Mouse (Mus musculus) CD4-positive, CD25-positive, alpha-beta regulatory T cell, adult 2 months (primary cell): ENCODE measurements at regions not wholly inside any gene's neighbourhood (a gene's known extent, or its start where the extent isn't known, plus 50 kb on each side); places are given as distances from the start of the nearest gene placed in this dataset.
A peak's percentile ranks its signal among the peaks of the same experiment; 100 is the strongest.

ENCODE experiments used
- DNase-seq: peaks from one replicate; pipeline ENCODE4 v3.0.0-alpha.2; 2012; ENCODE audit warnings: low read depth, low spot score

- no peak for DNase-seq
These were observed 60.9 kb upstream of the Foxa2 start for GRCm38 (mm10) chr2:148107607-148108115.

DNA sequence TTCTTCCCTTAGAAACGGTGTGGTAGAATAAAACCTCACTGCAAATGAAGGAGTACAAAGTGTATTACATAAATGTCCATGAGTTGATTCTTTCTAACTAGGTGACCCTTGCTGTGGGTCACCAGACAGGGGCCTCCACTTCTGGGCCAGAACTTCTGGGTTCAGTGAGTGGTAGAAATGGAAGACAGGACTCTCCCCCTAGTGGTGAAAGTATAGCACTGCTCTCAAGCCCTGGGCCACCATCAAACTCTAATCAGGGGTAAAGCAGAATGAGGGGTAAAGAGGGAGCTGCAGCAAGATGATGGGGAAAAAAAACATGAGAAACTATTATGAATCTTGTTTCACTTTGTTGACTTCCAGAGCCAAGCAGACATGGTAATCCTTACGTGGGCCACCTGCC lies 63.4 kb upstream of the Foxa2 start:
- peak; percentile 1 for DNase-seq

DNA sequence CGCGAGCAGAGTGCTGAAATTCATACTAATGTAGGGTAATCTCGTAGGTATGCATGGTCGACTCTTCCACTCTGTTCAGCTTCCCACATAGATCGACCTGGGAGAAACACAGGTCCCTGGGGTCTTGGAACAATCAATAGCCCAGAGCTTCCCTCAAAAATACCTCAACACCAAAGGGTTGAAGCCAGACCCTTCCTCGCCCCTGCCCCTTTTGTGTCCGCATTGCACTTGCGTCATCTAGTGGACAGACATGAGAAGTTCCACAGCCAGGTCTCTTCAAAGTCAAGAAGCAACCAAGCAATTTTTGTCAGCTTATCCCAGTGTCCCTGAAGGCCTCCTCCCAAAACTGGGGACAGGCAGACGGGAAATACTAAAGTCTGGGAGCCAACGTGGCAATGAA lies 65.1 kb upstream of the Foxa2 start:
- no peak for DNase-seq

DNA sequence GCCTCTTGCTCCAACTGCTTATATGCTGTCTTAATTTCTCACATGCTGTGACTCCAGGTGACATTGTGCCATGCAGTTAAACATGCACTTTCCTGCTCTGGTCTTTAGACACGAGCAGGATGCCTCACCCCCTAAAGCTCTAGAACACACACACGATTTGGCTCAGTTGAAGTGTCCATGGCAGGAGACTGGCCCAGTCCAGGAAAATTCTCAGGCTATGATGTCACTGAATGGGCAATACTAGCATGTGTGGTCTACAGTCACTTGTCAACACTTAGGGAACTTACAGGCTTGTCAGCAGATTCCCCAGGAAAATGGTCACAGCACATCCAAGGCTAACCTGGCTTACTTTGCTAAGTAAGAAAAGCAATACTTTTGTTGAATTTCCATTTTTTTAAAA lies 66.4 kb upstream of the Foxa2 start:
- no peak for DNase-seq

GRCm38 (mm10) chr2:148114600-148114999 lies 67.8 kb upstream of the Foxa2 start:
- no peak for DNase-seq

GRCm38 (mm10) chr2:148116033-148116790 lies 69.4 kb upstream of the Foxa2 start:
- DNase-seq, result no peak

- DNase-seq, result no peak
These were observed 70.7 kb upstream of the Foxa2 start for GRCm38 (mm10) chr2:148117420-148117819.

DNA sequence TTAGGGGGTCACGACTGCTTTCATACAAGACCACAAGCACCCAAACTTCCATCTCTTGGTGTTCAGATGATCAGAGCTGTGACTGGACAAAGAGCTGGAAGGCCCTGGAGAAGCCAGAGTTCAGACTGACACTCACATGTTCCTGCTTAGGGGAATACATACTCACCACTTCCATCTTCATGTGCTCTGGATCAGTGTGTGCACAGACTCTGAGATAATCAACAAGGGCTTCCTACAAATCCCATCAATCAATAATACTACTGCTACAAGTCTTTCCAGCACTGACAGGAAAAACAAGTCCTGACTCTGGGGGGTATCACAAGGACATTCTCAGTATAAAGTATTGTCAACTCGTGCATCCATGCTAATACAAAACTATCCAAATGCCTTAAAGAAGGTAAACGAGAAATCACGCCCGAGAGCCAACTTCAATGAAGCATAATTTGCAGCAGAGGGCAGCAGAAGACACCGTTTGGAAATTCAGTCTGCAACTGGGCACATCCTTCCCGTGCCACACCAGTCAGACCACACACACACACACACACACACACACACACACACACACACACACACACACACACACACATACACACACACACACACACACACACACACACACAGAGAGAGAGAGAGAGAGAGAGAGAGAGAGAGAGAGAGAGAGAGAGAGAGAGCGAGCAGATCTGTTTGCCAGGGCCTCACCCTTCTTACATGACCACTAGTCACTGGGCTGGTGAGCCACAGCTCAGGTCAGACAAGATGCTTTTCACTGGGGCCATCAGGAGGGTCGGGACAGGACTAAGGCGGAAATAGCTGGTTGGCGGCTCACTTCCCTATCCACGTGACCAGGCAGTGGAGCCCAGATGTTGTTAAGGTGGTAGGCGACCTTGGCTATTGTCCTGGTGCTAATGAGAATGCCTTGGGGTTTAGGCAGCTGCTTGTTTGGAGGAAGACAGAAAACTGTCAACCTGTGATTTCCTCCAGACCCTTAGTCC lies 75.4 kb upstream of the Foxa2 start:
- no peak for DNase-seq

DNA sequence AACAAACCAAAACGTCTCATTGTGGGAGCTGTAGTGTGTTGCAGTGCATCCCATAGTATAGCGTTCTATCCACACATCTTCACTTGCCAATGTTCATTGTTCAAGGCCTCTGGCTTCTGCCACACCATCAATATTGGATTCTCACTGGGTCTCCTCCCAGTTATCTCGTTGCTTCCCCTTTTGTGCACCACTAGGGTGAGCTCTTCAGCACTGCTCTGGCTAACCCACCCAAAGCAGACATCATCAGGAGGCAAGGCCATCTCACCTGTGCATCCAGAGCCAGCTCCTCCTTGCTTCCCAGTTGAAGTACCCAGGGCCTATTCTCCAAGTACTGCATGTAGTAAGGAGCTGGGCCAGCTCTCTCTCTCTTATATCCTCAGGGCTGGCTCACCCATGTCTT lies 77.0 kb upstream of the Foxa2 start:
- DNase-seq, result no peak

DNA sequence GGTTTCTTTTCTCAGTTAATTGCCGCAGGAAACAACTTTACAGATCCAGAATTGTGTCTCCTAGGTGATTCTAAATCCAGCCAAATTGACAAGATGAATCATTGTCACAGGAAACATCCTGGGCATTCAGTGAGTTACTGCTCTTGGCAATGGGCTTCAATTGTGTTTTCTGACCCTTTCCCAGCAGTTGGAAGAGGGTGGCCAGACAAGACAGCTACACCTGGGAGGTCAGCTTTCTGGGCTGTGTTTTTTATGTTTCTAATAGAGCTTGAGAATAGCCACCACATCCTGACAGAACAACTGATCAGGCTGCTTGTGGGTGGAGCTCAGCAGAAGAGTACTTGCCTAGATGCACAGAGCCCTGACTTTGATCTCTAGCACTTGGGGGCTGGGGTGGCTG lies 87.0 kb upstream of the Foxa2 start:
- no peak for DNase-seq

DNA sequence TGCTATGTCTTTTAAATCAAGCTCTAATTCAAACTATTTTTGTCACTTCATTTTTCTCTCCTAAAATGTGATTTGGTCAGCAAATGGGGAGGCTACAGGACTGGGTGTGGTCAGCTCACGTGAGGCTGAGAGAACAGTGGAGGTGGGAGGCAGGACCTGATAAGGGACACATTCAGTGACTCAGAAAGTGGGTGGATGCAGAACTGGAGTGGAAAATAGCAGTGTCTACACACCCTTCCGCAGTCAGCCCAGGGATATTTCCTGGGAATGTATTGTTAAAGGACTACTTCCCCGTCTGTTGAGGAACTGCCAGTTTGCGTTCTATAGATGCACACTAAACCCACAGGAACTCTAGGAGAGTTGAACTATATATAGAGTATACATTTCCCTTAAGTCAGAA lies 95.2 kb upstream of the Foxa2 start:
- no peak for DNase-seq

DNA sequence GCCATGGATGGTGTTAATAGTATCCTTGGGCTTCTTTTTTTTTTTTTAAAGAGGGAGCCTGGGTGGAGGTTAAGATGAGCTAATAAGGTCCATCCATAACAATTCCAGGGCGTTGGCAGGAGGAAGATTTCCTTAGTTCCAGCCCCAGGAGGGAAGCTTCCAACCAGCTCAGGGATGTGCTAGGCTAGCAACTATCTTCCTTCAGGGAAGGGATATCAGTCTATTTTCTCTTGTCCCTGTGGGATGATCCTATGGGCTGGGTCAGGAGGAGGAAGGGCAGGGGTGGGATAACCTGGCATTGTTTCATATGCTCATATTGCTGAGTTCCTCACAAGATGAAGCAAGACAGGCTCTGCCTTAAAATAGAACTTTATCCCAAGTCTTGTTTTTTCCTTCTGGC lies 98.0 kb upstream of the Foxa2 start:
- no peak for DNase-seq

DNA sequence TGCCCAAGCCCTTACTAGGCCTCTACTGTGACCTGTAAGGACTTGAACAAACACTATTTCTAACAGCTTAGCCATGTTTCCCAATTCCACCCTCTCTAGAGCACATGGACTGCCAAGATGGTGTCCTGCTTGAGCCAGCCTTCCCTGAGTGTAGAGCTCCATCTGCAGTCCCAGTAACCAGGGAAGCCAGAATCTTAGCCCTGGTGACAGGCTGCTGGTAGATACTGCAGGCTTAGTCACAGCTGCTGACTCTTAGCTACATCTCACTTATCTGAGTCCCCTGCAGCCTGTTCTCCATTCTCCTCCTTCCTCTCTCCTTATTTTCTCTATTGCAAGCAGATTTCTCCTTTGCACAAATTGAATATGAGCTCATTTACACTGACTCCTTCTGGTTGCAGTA lies 101.5 kb upstream of the Foxa2 start:
- no peak for DNase-seq

DNA sequence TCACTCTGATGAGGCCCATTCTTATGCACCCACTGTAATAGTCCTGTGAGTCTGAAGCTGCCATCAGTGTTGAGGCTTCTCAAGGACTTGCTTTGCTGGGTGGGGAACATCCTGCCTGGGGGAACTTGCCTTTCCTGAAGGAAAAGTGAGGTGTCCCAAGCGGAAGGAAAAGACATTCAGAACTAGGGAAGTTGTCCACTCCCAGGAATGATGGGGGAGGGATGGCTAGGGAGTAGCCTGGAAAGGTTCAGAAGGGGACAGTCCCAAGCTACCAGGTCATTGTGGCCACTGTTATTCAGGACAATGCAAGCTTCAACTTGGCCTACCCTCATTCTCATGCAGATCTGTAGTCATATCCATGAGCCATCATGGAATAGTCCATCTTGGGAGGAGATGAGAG lies 102.7 kb upstream of the Foxa2 start:
- DNase-seq, result no peak

DNA sequence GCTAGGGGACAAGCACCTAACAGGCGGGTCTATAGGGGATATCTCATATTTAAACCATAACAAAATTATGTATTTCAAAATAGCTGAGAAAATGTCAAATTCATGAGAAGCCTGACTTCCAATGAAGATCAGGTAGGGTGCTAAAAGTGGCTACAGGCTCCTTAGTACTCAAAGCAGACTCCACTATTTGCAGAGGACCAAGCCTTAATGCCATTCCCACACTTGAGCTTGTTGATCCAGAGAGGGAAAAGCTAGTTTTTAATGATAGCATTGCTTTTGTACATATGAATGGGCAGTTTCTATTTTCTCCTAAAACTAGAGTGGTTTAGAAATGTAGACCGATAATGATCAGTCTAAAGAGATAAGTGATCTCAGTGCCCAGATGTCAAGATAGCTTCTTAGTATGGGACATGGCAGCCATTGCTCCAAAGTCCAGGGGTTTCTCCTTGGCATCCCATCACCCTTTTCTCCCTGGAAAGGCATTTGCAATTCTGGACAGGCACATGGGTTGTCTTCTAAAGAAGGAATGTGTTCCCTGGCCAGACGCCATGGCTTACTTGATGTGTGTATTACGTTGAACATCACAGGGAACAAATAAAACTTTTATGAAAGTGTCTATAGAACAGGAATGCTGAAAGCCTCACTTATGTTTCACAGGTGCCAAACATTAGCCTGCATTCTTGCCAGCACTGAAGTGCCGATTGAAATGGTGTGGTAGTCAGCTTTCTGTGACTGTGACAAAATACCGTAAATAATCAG lies 106.9 kb upstream of the Foxa2 start:
- DNase-seq, result no peak

GRCm38 (mm10) chr2:148156122-148156521 lies 109.4 kb upstream of the Foxa2 start:
- DNase-seq, result no peak

DNA sequence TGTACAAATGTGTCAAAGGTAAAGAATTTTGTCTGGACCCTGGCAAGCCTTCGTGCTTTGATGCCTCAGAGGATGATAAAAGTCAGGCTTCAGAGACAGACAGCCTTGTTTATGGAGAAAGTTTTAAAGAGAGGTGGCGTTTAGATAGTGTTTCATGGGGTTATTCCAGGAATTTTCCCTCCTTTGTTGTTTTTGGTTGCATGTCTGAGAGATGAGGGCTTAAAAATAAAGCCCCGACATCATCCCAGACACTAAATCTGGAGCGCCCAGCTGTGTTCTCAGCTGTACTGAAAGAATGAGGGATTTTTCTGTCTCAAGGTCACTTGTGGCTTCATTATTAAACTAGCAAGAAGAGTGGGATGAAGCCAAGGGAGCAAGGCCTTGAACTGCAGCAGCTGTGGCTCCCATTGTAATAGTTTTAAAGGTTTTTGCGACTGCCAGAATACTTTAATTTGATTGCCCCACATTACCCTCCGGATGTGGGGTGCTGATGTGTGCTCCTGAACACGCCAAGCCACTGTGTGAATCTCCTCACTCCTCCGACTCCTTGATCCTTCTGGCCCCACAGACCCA lies 112.3 kb upstream of the Foxa2 start:
- no peak for DNase-seq

DNA sequence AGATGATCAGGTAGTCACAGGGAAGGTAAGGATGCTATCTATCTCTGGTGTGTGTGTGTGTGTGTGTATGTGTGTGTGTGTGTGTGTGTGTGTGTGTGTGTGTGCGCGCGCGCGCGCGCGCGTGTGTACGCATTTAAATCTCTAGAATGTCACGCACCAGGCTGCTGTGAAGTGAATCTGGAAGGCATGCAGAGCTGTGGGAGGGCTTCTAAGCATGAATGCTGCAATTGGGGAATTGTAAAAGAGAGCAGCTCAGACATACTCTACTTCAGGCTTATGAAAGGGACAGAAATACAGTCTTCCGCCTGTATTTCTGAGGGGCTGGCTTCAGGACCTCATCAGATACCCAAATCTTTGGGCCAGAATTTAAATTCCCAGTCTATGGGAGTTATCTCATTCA lies 114.2 kb upstream of the Foxa2 start:
- no peak for DNase-seq

GRCm38 (mm10) chr2:148161966-148162365 lies 115.2 kb upstream of the Foxa2 start:
- DNase-seq, result no peak

GRCm38 (mm10) chr2:148162562-148162961 lies 115.8 kb upstream of the Foxa2 start:
- no peak for DNase-seq

- DNase-seq, result no peak
These were observed 124.3 kb upstream of the Foxa2 start for GRCm38 (mm10) chr2:148171113-148171512.

DNA sequence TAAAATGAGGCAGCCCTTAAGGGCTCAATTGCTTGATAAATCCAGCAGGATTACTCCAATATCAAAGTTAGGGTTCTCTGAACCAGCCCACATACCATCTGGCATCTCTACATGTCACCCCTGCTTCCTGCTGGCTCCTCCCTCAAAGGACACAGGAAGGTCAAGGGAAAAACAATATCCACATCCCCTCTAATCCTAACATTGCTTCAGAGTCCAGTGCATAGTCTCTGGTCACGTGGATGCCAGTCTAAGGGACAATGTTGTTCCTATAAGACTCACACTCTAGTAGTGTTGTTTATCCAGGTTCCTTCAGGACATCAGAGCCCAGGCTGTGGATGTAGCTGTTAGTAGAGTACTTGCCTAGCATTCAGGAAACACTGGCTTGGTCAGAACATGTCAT lies 124.9 kb upstream of the Foxa2 start:
- no peak for DNase-seq
